Mouse (Mus musculus): ENCODE results near the gene Tbrg4. TPM values are rescaled to one million over a fixed set of nuclear protein-coding genes. Genes with fewer than 3 reads are reported as not detected.
A peak's percentile ranks its signal among the peaks of the same experiment; 100 is the strongest.

Tbrg4 gene
- polyA plus RNA-seq, 1 experiment from 2014 or later: 70.3 TPM

DNA sequence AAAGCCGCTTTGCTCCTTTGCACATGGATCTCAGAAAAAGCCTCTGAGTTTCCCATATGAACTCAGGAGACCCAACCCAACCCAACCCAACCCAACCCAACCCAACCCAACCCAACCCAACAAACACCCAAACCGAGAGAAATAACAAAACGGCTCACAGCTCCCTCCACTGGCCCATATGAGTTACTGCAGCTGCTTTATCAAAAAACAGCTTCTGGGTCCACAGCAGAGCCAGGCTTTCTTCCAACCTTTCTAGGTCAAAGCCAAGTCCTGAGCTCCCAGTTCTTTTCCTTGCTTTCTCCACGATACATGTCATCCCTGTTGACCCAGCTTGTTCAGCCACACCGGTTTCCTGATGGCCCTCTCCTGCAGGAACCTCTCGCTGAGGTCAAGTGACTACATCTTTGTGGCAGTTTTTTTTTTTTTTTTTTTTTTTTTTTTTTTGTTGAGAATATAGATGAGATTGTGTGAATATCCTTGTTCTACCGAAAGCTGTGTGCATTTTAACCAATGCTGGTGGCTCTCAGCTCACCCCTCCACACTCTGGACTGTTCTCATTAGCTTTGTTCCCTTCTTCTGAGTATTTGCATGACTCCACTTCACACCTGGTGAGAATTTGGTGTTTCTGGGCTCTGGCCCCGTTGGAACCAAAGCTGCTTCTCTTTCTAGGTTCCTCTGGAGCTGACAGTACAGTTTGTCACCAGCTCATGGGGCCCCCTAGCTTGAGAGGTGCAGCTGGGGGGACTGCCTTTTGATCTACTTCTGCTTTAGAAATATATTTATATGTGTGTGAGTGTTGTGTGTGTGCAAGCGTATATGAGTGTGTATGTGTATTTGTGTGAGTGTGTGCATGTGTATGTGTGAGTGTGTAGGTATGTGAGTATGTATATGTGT is 22.2 kb upstream of the Tbrg4 start:
- no peak for DNase-seq (ENCODE audit: low spot score)

GRCm38 (mm10) chr11:6644566-6644965 is 18.7 kb upstream of the Tbrg4 start:
- DNase-seq (ENCODE audit: low spot score): no peak
- no peaks in the 10 kb centered on the region for H3K36me3 ChIP-seq

More for the DNA sequence above, 22.2 kb upstream of the Tbrg4 start:
- Histone ChIP-seq H3K27ac (no peak overlapping the region), H3K27me3 (ENCODE audit: low read depth, poor library complexity, severe bottlenecking) (no peaks in the 10 kb centered on the region), H3K36me3 (no peaks in the 10 kb centered on the region), H3K9me3 (replicated peaks) (no peaks in the 10 kb centered on the region), H3K4me3 (no peak overlapping the region), H3K4me1 (no peaks in the 10 kb centered on the region)
- 58% methylated on average over 9 of the region's 9 CpGs for WGBS

DNA sequence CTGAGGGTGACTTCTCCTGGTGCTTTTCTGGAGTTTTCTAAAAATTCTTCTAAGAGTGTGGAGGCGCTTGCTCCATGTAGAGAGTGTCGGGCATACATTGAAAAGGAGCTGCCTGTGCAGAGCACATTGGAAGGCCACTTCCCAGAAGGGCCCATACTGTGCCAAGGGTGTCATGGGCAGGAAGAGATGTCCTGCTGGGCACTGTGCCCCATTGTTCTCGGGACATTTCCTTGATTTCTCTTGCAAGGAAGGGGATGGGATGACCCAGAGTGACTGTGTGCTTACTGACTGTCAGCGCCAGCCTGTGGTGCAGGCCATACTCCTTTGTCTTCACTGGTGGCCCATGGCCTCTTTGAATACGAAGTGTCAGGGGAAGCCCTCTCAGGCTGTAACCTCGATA is 13.2 kb upstream of the Tbrg4 start:
- 85% methylated on average over 6 of the region's 6 CpGs for WGBS
- Histone ChIP-seq H3K36me3 (no peaks in the 10 kb centered on the region), H3K9me3 (replicated peaks) (no peaks in the 10 kb centered on the region), H3K27me3 (ENCODE audit: low read depth, poor library complexity, severe bottlenecking) (no peaks in the 10 kb centered on the region), H3K4me1 (no peaks in the 10 kb centered on the region), H3K27ac (no peak overlapping the region), H3K4me3 (no peak overlapping the region)
- no peak for DNase-seq (ENCODE audit: low spot score)

More at GRCm38 (mm10) chr11:6644566-6644965, 18.7 kb upstream of the Tbrg4 start:
- H3K27me3 ChIP-seq (ENCODE audit: low read depth, poor library complexity, severe bottlenecking): no peaks in the 10 kb centered on the region
- H3K27ac ChIP-seq: no peak overlapping the region
- H3K4me3 ChIP-seq: no peak overlapping the region
- H3K9me3 ChIP-seq (replicated peaks): no peaks in the 10 kb centered on the region
- WGBS: 82% methylated on average over 6 of the region's 6 CpGs
- H3K4me1 ChIP-seq: no peaks in the 10 kb centered on the region

DNA sequence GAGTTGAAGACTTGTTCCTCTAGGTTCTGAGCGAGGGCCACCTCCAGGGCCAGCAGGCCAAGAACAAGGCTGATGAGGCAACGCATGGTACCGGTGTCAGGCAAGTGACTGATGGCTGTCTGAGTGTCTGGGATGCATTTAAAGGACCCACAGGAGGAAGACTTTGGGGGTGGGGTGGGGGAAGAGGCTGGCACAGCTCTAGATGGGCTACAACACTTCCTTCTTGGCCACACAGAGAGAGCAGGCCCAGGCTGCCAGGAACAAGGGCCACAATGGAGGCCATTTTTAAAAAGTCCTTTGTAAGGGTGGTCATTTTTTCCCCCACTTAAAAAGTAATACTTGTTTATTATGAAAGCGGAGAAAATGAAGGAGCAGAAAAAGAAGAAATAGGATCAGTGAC is 12.7 kb upstream of the Tbrg4 start, which contains the start of gene Wap:
Wap (minus strand) TSS at position 101 of the 400 bp plus-strand sequence.
- Histone ChIP-seq H3K9me3 (replicated peaks) (no peaks in the 10 kb centered on the region), H3K36me3 (no peaks in the 10 kb centered on the region), H3K4me1 (no peaks in the 10 kb centered on the region; the same call in 1 of the 2 replicates), H3K27ac (no peak within 1 kb of the TSS), H3K27me3 (ENCODE audit: low read depth, poor library complexity, severe bottlenecking) (no peaks in the 10 kb centered on the region), H3K4me3 (no peak within 1 kb of the TSS)
- no peak for DNase-seq (ENCODE audit: low spot score)
- WGBS: 87% methylated on average over 4 of the region's 4 CpGs

- no peaks in the 10 kb centered on the region; the same call in 1 of the 2 replicates for H3K4me1 ChIP-seq
- 73% methylated on average over 8 of the region's 8 CpGs for WGBS
- H3K4me3 ChIP-seq: no peak overlapping the region
- no peak for DNase-seq (ENCODE audit: low spot score)
- H3K9me3 ChIP-seq (replicated peaks): no peaks in the 10 kb centered on the region
- no peak overlapping the region for H3K27ac ChIP-seq
- H3K27me3 ChIP-seq (ENCODE audit: low read depth, poor library complexity, severe bottlenecking): no peaks in the 10 kb centered on the region
- no peaks in the 10 kb centered on the region for H3K36me3 ChIP-seq
Observed at GRCm38 (mm10) chr11:6636150-6636549, 10.3 kb upstream of the Tbrg4 start.

GRCm38 (mm10) chr11:6629655-6630054 is 3.8 kb upstream of the Tbrg4 start:
- DNase-seq (ENCODE audit: low spot score): no peak

DNA sequence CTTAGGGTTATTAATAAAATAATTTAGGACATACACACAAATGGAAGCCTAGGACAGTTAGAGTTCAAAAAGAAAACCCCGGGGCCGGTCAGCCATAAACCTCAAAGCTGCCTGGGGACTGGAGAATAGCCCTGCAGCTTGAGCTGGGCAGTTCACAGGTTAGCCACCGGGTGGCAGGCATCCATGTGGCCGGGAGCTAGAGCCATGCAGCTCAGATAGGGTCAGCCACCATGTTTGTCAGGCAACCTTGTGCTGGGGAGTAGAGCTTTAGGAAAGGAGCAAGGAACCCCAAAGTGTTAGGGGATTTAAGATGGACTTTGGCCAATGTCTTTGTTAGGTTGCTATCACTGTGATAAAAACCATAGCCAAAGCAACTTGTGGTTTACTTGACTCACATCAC is 2.7 kb upstream of the Tbrg4 start:
- peaks cover 24% of the 10 kb centered on the region for H3K4me1 ChIP-seq
- no peak overlapping the region for H3K4me3 ChIP-seq
- DNase-seq (ENCODE audit: low spot score): peak; percentile 63
- peaks cover 12% of the 10 kb centered on the region for H3K36me3 ChIP-seq
- H3K27ac ChIP-seq: no peak overlapping the region
- no peaks in the 10 kb centered on the region for H3K9me3 ChIP-seq (replicated peaks)
- WGBS: 21% methylated on average over 4 of the region's 4 CpGs
- H3K27me3 ChIP-seq (ENCODE audit: low read depth, poor library complexity, severe bottlenecking): no peaks in the 10 kb centered on the region

More at GRCm38 (mm10) chr11:6629655-6630054, 3.8 kb upstream of the Tbrg4 start:
- Histone ChIP-seq H3K27ac (no peak overlapping the region), H3K27me3 (ENCODE audit: low read depth, poor library complexity, severe bottlenecking) (no peaks in the 10 kb centered on the region), H3K4me1 (peaks cover 13% of the 10 kb centered on the region), H3K4me3 (no peak overlapping the region), H3K9me3 (replicated peaks) (no peaks in the 10 kb centered on the region), H3K36me3 (peaks cover under 1% of the 10 kb centered on the region)

GRCm38 (mm10) chr11:6627731-6628130 is 1.9 kb upstream of the Tbrg4 start:
- no peaks in the 10 kb centered on the region for H3K27me3 ChIP-seq (ENCODE audit: low read depth, poor library complexity, severe bottlenecking)
- no peaks in the 10 kb centered on the region for H3K9me3 ChIP-seq (replicated peaks)
- H3K4me1 ChIP-seq: peaks cover 27% of the 10 kb centered on the region
- no peak overlapping the region for H3K4me3 ChIP-seq
- H3K36me3 ChIP-seq: peaks cover 20% of the 10 kb centered on the region
- 89% methylated on average over 4 of the region's 4 CpGs for WGBS
- DNase-seq (ENCODE audit: low spot score): no peak
- no peak overlapping the region for H3K27ac ChIP-seq

GRCm38 (mm10) chr11:6626388-6626772 is 513 bp upstream of the Tbrg4 start:
- 9% methylated on average over 16 of the region's 16 CpGs for WGBS
- Histone ChIP-seq H3K36me3 (peaks cover 33% of the 10 kb centered on the region), H3K9me3 (replicated peaks) (no peaks in the 10 kb centered on the region), H3K4me3 (peak overlapping the region; percentile 75), H3K27ac (peak overlapping the region; percentile 94), H3K4me1 (peaks cover 27% of the 10 kb centered on the region), H3K27me3 (ENCODE audit: low read depth, poor library complexity, severe bottlenecking) (no peaks in the 10 kb centered on the region)
- DNase-seq (ENCODE audit: low spot score): no peak

GRCm38 (mm10) chr11:6624619-6625382 is 1.1 kb downstream of the Tbrg4 start:
- H3K4me3 ChIP-seq: peak overlapping the region; percentile 75
- no peak for DNase-seq (ENCODE audit: low spot score)
- H3K27ac ChIP-seq: peak overlapping the region; percentile 94; the same call in 1 of the 2 replicates
- H3K9me3 ChIP-seq (replicated peaks): no peaks in the 10 kb centered on the region
- peaks cover 49% of the 10 kb centered on the region for H3K36me3 ChIP-seq
- no peaks in the 10 kb centered on the region for H3K27me3 ChIP-seq (ENCODE audit: low read depth, poor library complexity, severe bottlenecking)
- peaks cover 27% of the 10 kb centered on the region for H3K4me1 ChIP-seq
- WGBS: 72% methylated on average over 14 of the region's 14 CpGs

- H3K4me3 ChIP-seq: 0 out of 2 replicates have a peak overlapping the region, but pooled peaks have one; percentile 75
- H3K27ac ChIP-seq: no peak overlapping the region
- no peaks in the 10 kb centered on the region for H3K9me3 ChIP-seq (replicated peaks)
- H3K27me3 ChIP-seq (ENCODE audit: low read depth, poor library complexity, severe bottlenecking): no peaks in the 10 kb centered on the region
- WGBS: 92% methylated on average over 10 of the region's 10 CpGs
- peaks cover 27% of the 10 kb centered on the region for H3K4me1 ChIP-seq
- DNase-seq (ENCODE audit: low spot score): no peak
- peaks cover 60% of the 10 kb centered on the region for H3K36me3 ChIP-seq
Observed at GRCm38 (mm10) chr11:6623704-6624103, 2.2 kb downstream of the Tbrg4 start.

DNA sequence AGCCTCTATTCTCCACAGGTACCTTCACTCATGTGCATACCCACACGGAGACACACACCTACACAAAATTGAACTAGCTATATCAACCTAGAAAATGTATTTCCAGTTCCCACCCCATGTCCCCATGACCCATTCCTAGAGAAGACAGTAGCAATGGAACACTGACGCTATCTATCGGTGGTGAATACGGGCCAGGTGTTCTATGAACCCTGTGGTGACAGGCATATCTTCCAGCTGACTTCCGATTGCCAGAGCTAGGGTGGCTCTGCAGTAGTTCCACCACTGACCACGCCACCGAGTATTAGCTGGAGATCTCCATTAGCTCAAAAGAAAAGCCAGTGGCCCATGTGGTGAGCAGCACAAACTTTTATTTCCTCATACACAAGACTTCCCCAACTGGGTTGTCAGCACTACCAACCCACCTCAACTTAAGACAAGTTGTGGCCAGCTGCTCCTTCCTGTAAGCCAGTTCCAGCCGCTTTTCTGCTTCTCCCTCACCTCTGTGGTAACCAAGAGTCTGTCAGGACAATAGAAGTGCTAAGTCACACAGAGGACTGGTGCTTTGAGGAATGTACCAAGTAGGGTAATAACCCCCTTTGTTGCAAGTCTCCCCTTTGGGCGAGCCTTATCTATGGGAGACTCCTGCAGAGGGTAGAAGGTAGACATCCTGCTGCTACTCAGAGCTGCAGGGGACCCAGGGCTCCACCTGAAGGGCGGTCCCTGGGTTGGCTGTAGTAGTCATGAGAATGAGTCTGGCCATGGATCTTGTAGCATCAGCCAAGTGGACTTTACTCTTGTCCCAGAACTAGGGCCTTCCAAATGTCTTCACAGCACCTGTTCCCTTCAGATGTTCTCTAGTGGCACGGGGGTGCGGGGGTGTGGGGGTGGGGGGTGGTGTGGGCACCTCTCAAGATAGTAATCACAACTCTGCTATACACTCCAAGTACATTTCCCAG is 10.3 kb downstream of the Tbrg4 start:
- DNase-seq (ENCODE audit: low spot score): no peak
- Histone ChIP-seq H3K27ac (no peak overlapping the region), H3K4me1 (no peaks in the 10 kb centered on the region), H3K27me3 (ENCODE audit: low read depth, poor library complexity, severe bottlenecking) (no peaks in the 10 kb centered on the region), H3K36me3 (peaks cover 99% of the 10 kb centered on the region), H3K9me3 (replicated peaks) (no peaks in the 10 kb centered on the region), H3K4me3 (no peak overlapping the region)
- WGBS: 96% methylated on average over 12 of the region's 12 CpGs

Measured in limb, embryonic 10.5 days (tissue).